Mouse (Mus musculus): ENCODE results near the gene Smco2.
A peak's percentile ranks its signal among the peaks of the same experiment; 100 is the strongest.

The Smco2 gene

DNA sequence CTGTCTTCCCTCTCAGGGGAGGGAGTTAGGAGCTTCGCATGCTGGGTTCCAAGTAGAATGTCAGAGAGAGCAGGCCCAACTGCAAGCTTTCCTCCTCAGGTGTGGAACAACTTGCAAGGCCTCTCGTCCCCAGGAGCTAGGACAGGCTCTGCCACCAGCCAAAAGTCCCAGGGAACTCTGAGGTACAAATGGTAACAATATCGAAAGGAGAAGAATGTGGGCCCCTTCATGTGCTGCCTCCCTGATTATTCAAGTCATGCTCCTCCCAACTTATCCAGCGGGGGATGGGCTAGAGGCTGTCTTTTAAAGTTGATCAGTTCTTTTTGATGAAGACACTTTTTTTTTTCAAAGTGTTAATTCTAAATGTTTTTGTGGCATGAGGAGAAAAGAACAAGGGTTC is at the start of gene Smco2:
TSS of gene Smco2 (plus strand) at position 55 of the 400 bp plus-strand sequence.
- DNase-seq (ENCODE audit: low read depth, low spot score) = no peak

DNA sequence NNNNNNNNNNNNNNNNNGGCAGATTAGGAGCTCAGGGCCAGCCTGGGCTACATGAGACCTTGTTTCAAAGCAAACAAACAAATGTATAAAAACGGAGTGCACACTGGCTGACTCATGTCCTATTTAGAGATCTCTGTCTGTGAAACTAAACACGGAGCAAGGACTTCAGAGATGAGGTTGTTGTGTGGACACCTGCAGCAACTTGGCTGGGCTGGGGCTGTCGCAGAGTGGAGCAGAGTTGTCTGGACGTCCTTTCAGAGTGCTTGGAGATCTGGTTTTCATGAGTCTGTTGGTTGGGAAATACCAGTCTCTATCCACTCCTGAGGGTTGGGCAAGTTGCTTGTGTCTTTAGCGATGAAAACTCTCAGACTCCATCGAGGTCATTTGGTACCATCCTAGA is 39.9 kb upstream of the Smco2 start:
- DNase-seq (ENCODE audit: low read depth, low spot score) = no peak

DNA sequence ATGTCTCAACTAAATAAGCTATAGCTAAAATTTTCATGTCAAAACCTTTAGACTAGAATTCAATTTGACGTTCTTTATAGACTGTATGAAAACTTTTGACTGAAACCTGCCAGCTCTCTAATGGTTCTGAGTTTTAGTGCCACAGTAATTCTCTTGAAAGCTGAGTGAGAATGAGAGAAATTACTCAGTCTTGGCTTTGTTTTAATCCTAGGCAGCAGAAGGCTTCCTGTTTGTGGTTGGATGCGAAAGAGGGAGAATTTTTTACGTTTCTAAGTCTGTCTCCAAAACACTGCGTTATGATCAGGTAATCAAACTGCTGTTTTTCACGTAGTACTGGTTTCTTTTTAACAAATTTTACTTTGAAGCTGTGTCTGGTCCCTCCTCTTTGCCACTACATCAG is 36.9 kb upstream of the Smco2 start:
- DNase-seq (ENCODE audit: low read depth, low spot score) = peak; percentile 26

GRCm38 (mm10) chr6:146820177-146820965 is 29.5 kb upstream of the Smco2 start:
- no peak for DNase-seq (ENCODE audit: low read depth, low spot score)

GRCm38 (mm10) chr6:146821958-146822357 is 27.9 kb upstream of the Smco2 start:
- DNase-seq (ENCODE audit: low read depth, low spot score) = no peak

- peak; percentile 38 for DNase-seq (ENCODE audit: low read depth, low spot score)
Observed at GRCm38 (mm10) chr6:146824727-146825486, 25.0 kb upstream of the Smco2 start.

GRCm38 (mm10) chr6:146825487-146825773 is 24.5 kb upstream of the Smco2 start:
- no peak for DNase-seq (ENCODE audit: low read depth, low spot score)

- DNase-seq (ENCODE audit: low read depth, low spot score) = no peak
Observed at GRCm38 (mm10) chr6:146831320-146831719, 18.6 kb upstream of the Smco2 start.

- DNase-seq (ENCODE audit: low read depth, low spot score) = peak; percentile 44
Observed at GRCm38 (mm10) chr6:146833485-146834314, 16.2 kb upstream of the Smco2 start.

GRCm38 (mm10) chr6:146834342-146834741 is 15.6 kb upstream of the Smco2 start:
- DNase-seq (ENCODE audit: low read depth, low spot score) = no peak

DNA sequence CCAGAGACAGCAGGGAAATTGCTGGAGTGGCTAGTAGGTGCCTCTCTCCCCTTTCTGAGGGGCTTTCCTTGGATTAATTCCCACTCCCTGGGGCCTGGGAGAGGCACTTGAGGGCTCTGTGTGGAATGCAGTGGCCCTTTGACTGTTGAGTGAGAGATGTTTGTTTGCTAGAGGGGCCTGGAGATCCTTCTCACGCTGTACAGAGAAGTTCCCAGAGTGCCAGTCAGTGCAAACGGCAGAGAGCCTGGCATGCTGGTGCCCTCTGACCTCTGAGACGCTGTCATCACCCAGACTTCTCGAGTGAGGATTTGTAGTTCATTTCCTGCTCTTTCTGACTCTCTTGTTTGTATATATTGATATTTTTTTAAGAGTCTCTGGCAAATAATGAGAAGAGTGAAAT is 14.1 kb upstream of the Smco2 start:
- DNase-seq (ENCODE audit: low read depth, low spot score) = no peak

- no peak for DNase-seq (ENCODE audit: low read depth, low spot score)
Observed at GRCm38 (mm10) chr6:146837316-146837715, 12.6 kb upstream of the Smco2 start.

GRCm38 (mm10) chr6:146838366-146838765 is 11.5 kb upstream of the Smco2 start:
- DNase-seq (ENCODE audit: low read depth, low spot score) = no peak

DNA sequence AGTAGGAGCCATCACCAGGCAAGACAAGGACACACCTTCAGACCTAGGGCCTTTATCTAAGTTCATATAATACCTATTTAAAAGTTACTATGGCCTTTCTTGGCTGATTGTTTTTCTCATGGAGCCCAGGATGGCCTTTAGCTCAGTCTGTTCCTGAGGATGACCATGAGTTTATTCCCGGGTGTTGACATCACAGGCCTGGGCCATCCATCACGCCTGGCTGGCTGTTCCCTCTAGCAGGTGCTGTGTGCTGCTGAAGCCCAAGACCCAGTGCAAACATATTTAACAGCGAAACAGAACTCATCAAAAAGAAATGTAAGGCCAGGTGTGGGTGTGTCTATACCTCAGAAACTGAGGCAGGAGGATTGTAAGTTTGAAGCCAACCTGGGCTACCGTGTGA is 11.0 kb upstream of the Smco2 start:
- DNase-seq (ENCODE audit: low read depth, low spot score) = no peak

GRCm38 (mm10) chr6:146844867-146845266 is 5.0 kb upstream of the Smco2 start:
- DNase-seq (ENCODE audit: low read depth, low spot score) = no peak

- DNase-seq (ENCODE audit: low read depth, low spot score) = no peak
Observed at GRCm38 (mm10) chr6:146845347-146845746, 4.6 kb upstream of the Smco2 start.

DNA sequence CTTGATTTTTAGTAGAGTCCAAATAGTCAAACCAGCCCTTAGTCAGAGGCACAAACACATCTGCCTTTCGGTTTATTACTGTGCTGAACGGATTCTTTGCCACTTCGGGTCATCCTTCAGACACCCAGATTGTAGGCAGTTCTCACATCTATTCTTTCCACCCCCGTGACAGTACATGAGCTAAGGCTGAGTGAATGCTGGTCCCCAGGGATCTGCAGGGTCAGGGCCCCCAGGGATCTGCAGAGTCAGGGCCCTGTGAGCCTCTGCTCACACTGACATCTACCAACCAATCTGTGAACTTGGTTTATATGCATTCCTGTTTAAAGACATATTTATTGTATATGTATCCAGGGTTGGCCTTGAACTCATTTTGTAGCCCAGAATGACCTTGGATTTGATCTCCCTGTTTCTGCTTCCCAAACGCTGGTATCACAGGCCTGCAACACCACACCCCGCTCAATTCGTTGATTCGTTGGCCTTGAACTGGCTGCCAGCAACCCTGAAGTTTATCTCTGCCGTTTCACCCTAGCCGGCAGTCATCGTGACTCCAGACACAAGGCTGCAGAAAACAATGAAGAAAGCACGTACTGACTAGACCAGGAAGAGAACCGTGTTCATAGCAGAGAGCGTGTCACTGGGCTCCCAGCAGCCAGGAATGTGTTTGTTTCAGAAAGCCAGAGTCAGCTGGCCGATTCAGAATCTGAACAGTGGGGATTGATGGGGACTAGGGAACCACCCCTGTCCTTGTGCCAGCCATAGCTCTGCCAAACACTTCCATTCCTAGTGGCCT is 3.7 kb upstream of the Smco2 start:
- DNase-seq (ENCODE audit: low read depth, low spot score) = no peak

DNA sequence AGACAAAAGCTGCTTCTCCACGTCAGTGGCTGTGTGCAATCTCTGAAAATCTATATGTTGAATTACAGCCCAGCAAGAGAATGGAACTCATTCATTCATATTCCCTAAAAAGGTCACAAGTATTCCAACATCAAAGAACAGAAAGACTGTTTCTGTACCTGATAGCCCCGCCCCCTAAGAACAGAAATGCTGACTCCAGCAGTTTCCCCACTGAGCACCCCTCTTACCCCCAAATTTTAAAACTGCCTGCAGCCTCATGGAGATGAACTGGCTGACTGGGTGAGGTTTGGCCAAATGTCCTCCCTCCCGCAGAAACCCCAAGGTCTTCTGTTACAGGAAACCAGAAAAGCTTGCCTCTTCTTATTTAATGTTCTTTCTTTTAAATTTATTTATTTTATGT is 2.5 kb upstream of the Smco2 start:
- no peak for DNase-seq (ENCODE audit: low read depth, low spot score)

DNA sequence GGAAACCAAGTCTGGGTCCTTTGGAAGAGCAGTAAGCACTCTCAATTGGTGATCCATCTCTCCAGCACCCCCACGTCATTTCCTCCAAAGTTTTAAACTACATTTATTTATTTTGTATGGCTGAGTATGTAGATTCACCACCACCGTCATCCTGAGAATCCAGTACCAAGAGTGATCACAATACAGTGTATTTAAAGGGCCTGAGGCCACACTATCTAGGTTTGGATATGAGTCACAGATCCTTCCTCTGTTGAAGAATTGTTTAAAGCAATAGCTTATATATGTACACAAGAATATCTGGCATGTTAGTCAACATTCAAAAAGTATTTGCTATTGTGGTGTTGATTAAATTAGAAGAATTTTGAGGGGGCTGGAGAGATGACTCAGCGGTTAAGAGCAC is 1.6 kb upstream of the Smco2 start:
- DNase-seq (ENCODE audit: low read depth, low spot score) = no peak

DNA sequence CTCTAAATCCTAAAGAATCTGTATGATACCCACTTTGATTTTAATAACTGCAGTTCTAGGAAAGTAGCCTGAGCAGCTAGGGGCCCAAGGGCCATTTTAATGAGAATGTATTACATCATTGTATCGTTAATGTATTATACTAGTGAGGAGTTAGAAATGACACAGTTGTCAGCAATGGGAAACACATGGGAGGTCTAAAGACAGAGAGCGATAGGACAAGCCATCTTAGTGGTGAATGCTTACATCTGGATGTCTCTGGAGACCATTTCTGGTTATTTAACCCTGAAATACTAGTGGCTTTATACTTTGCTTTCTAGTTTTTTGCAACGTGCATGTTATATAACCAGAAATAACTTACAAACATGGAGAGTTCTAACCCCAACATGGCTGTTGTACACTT is 2.0 kb downstream of the Smco2 start:
- no peak for DNase-seq (ENCODE audit: low read depth, low spot score)

- DNase-seq (ENCODE audit: low read depth, low spot score) = no peak
Observed at GRCm38 (mm10) chr6:146852739-146853138, 2.8 kb downstream of the Smco2 start.

DNA sequence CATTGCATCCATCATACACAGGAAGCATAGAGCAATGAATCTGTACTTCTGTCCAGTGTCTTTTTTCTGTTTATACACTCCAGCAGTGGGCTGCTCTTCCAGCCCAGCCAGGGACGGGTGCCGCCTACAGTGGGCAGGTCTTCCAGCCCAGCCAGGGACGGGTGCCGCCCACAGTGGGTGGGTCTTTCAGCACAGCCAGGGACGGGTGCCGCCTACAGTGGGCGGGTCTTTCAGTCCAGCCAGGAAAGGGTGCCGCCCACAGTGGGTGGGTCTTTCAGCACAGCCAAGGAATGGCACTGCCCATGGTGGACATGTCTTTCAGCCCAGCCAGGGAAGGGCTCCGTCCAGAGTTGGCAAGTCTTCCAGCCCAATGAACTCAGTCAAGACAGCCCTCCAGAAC is 5.3 kb downstream of the Smco2 start:
- no peak for DNase-seq (ENCODE audit: low read depth, low spot score)
